Mouse (Mus musculus) neural tube, embryonic 12.5 days (tissue): ENCODE data around the gene Erich2. TPM values are rescaled to one million over a fixed set of nuclear protein-coding genes. Genes with fewer than 3 reads are reported as not detected.
A peak's percentile ranks its signal among the peaks of the same experiment; 100 is the strongest.

ENCODE experiments used
- ATAC-seq: fragments of 200-750 bp; cut with Nextera tagmentation; 2 replicates; pipeline ENCODE4 v1.8.0; 2017; ENCODE audit warnings: low read depth, mild to moderate bottlenecking, moderate TSS enrichment, moderate library complexity; ENCODE audit not compliant: low FRiP score
- H3K27ac ChIP-seq: fragments of 300-500 bp; sonication (generic); 2 replicates; pipeline ENCODE4 v1.5.1; 2016
- H3K27me3 ChIP-seq: fragments of 300-500 bp; sonication (generic); replicated peaks from 2 replicates; pipeline ENCODE4 v1.6.1; 2016; ENCODE audit warnings: mild to moderate bottlenecking
- H3K36me3 ChIP-seq: fragments of 300-500 bp; sonication (generic); 2 replicates; pipeline ENCODE4 v1.6.1; 2016; ENCODE audit warnings: mild to moderate bottlenecking
- H3K4me1 ChIP-seq: fragments of 300-500 bp; sonication (generic); 2 replicates; pipeline ENCODE4 v1.6.1; 2016
- H3K4me2 ChIP-seq: fragments of 300-500 bp; sonication (generic); replicated peaks from 2 replicates; pipeline ENCODE4 v1.6.1; 2016; ENCODE audit warnings: mild to moderate bottlenecking
- H3K4me3 ChIP-seq: fragments of 300-500 bp; sonication (generic); 2 replicates; pipeline ENCODE4 v1.5.1; 2016
- H3K9ac ChIP-seq: fragments of 300-500 bp; sonication (generic); 2 replicates; pipeline ENCODE4 v1.6.1; 2016; ENCODE audit warnings: mild to moderate bottlenecking
- H3K9me3 ChIP-seq: fragments of 300-500 bp; sonication (generic); 2 replicates; pipeline ENCODE4 v1.6.1; 2016; ENCODE audit warnings: mild to moderate bottlenecking
- WGBS: fragments of 180-500 bp; shearing (Covaris S2); methylation state at CpG from one replicate; pipeline ENCODE4 v1.1.7; 2016; 5-methylcytosine and 5-hydroxymethylcytosine counted together
- polyA plus RNA-seq: library from polyadenylated mRNA; unstranded; fragments of >200 nt; fragmentation: Nextera tagmentation; extraction: Ambion mirVana; gene quantifications from 2 replicates; pipeline ENCODE4 v1.2.1, GENCODE M21; 2016

The Erich2 gene
- polyA plus RNA-seq, 1 experiment from 2014 or later, result 1.4 TPM

GRCm38 (mm10) chr2:70563721-70564645 is 55.4 kb downstream of the Erich2 start:
- H3K4me1 ChIP-seq, result peaks cover 54% of the 10 kb centered on the region
- under 1% methylated on average over 38 of the region's 38 CpGs for WGBS
- ATAC-seq, result no peak
- H3K4me2 ChIP-seq, result peak overlapping the region; percentile 58
- peak overlapping the region; percentile 74 for H3K9ac ChIP-seq
- peak overlapping the region; percentile 44 for H3K4me3 ChIP-seq
- no peaks in the 10 kb centered on the region for H3K9me3 ChIP-seq
- H3K36me3 ChIP-seq, result no peaks in the 10 kb centered on the region
- H3K27ac ChIP-seq, result peak overlapping the region; percentile 67
- H3K27me3 ChIP-seq, result peaks cover 100% of the 10 kb centered on the region

GRCm38 (mm10) chr2:70564646-70565315 is 56.2 kb downstream of the Erich2 start:
- Histone ChIP-seq H3K36me3 (no peaks in the 10 kb centered on the region), H3K9me3 (no peaks in the 10 kb centered on the region), H3K27me3 (peaks cover 100% of the 10 kb centered on the region), H3K4me2 (peak overlapping the region; percentile 58), H3K27ac (peak overlapping the region; percentile 67; the same call in 1 of the 2 replicates), H3K4me3 (peak overlapping the region; percentile 44), H3K4me1 (peaks cover 60% of the 10 kb centered on the region), H3K9ac (peak overlapping the region; percentile 74)
- ATAC-seq, result no peak
- WGBS, result 2% methylated on average over 15 of the region's 15 CpGs

GRCm38 (mm10) chr2:70565651-70566602 is 57.3 kb downstream of the Erich2 start:
- H3K4me3 ChIP-seq, result peak overlapping the region; percentile 44
- no peaks in the 10 kb centered on the region for H3K36me3 ChIP-seq
- H3K4me2 ChIP-seq, result peak overlapping the region; percentile 58
- H3K9ac ChIP-seq, result peak overlapping the region; percentile 74
- peaks cover 97% of the 10 kb centered on the region for H3K27me3 ChIP-seq
- peaks cover 60% of the 10 kb centered on the region for H3K4me1 ChIP-seq
- H3K27ac ChIP-seq, result peak overlapping the region; percentile 63; the same call in 1 of the 2 replicates
- ATAC-seq, result no peak
- WGBS, result 5% methylated on average over 30 of the region's 30 CpGs
- no peaks in the 10 kb centered on the region for H3K9me3 ChIP-seq

- peaks cover 92% of the 10 kb centered on the region for H3K27me3 ChIP-seq
- no peak for ATAC-seq
- peak overlapping the region; percentile 44 for H3K4me3 ChIP-seq
- H3K36me3 ChIP-seq, result no peaks in the 10 kb centered on the region
- peak overlapping the region; percentile 74 for H3K9ac ChIP-seq
- 2% methylated on average over 18 of the region's 18 CpGs for WGBS
- peak overlapping the region; percentile 63 for H3K27ac ChIP-seq
- H3K4me1 ChIP-seq, result peaks cover 56% of the 10 kb centered on the region
- no peaks in the 10 kb centered on the region for H3K9me3 ChIP-seq
- H3K4me2 ChIP-seq, result peak overlapping the region; percentile 58
These were observed 58.0 kb downstream of the Erich2 start for GRCm38 (mm10) chr2:70566603-70566981.

- 2% methylated on average over 23 of the region's 23 CpGs for WGBS
- 0 out of 2 replicates have a peak, but pooled peaks have one; percentile 11 for ATAC-seq
- Histone ChIP-seq H3K27ac (peak overlapping the region; percentile 63), H3K4me2 (peak overlapping the region; percentile 58), H3K4me1 (peaks cover 51% of the 10 kb centered on the region), H3K36me3 (no peaks in the 10 kb centered on the region), H3K9me3 (no peaks in the 10 kb centered on the region), H3K4me3 (peak overlapping the region; percentile 44), H3K27me3 (peaks cover 87% of the 10 kb centered on the region), H3K9ac (peak overlapping the region; percentile 74)
These were observed 58.6 kb downstream of the Erich2 start for GRCm38 (mm10) chr2:70567071-70567681.

GRCm38 (mm10) chr2:70567682-70568077 is 59.1 kb downstream of the Erich2 start:
- 0 out of 2 replicates have a peak, but pooled peaks have one; percentile 14 for ATAC-seq
- 0% methylated on average over 12 of the region's 12 CpGs for WGBS
- H3K4me1 ChIP-seq, result peaks cover 50% of the 10 kb centered on the region
- peaks cover 84% of the 10 kb centered on the region for H3K27me3 ChIP-seq
- peak overlapping the region; percentile 58 for H3K4me2 ChIP-seq
- H3K36me3 ChIP-seq, result no peaks in the 10 kb centered on the region
- no peaks in the 10 kb centered on the region for H3K9me3 ChIP-seq
- H3K27ac ChIP-seq, result peak overlapping the region; percentile 63; the same call in 1 of the 2 replicates
- H3K4me3 ChIP-seq, result peak overlapping the region; percentile 44
- H3K9ac ChIP-seq, result peak overlapping the region; percentile 74; the same call in 1 of the 2 replicates

GRCm38 (mm10) chr2:70568198-70568941 is 59.8 kb downstream of the Erich2 start:
- H3K36me3 ChIP-seq, result no peaks in the 10 kb centered on the region
- peak overlapping the region; percentile 27; the same call in 1 of the 2 replicates for H3K27ac ChIP-seq
- H3K9ac ChIP-seq, result peak overlapping the region; percentile 74
- H3K4me2 ChIP-seq, result peak overlapping the region; percentile 58
- ATAC-seq, result peak; percentile 52
- H3K27me3 ChIP-seq, result peaks cover 77% of the 10 kb centered on the region
- peak overlapping the region; percentile 44 for H3K4me3 ChIP-seq
- WGBS, result under 1% methylated on average over 34 of the region's 34 CpGs
- no peaks in the 10 kb centered on the region for H3K9me3 ChIP-seq
- peaks cover 46% of the 10 kb centered on the region for H3K4me1 ChIP-seq

GRCm38 (mm10) chr2:70571698-70572097 is 63.1 kb downstream of the Erich2 start:
- ATAC-seq, result no peak

GRCm38 (mm10) chr2:70572251-70572650 is 63.6 kb downstream of the Erich2 start:
- H3K27me3 ChIP-seq, result peaks cover 39% of the 10 kb centered on the region
- WGBS, result 65% methylated on average over 9 of the region's 9 CpGs
- no peaks in the 10 kb centered on the region for H3K36me3 ChIP-seq

More at GRCm38 (mm10) chr2:70571698-70572097, 63.1 kb downstream of the Erich2 start:
- Histone ChIP-seq H3K36me3 (no peaks in the 10 kb centered on the region), H3K4me1 (peaks cover 29% of the 10 kb centered on the region), H3K9ac (no peak overlapping the region), H3K4me3 (no peak overlapping the region), H3K4me2 (no peak overlapping the region), H3K27ac (no peak overlapping the region), H3K27me3 (peaks cover 44% of the 10 kb centered on the region), H3K9me3 (no peaks in the 10 kb centered on the region)
- WGBS, result 75% methylated on average over 4 of the region's 4 CpGs

GRCm38 (mm10) chr2:70573544-70574210 is 65.1 kb downstream of the Erich2 start:
- H3K9ac ChIP-seq, result no peak overlapping the region
- ATAC-seq, result no peak
- H3K4me3 ChIP-seq, result no peak overlapping the region
- H3K27me3 ChIP-seq, result peaks cover 24% of the 10 kb centered on the region
- H3K4me2 ChIP-seq, result no peak overlapping the region
- no peak overlapping the region for H3K27ac ChIP-seq
- 87% methylated on average over 8 of the region's 8 CpGs for WGBS
- no peaks in the 10 kb centered on the region for H3K36me3 ChIP-seq
- peaks cover 10% of the 10 kb centered on the region for H3K4me1 ChIP-seq
- no peaks in the 10 kb centered on the region for H3K9me3 ChIP-seq

More at GRCm38 (mm10) chr2:70572251-70572650, 63.6 kb downstream of the Erich2 start:
- Histone ChIP-seq H3K9ac (no peak overlapping the region), H3K4me2 (no peak overlapping the region), H3K27ac (no peak overlapping the region), H3K9me3 (no peaks in the 10 kb centered on the region), H3K4me3 (no peak overlapping the region), H3K4me1 (peaks cover 23% of the 10 kb centered on the region)
- no peak for ATAC-seq
